Mouse (Mus musculus): ENCODE data around the gene Pmpca. TPM values are rescaled to one million over a fixed set of nuclear protein-coding genes. Genes with fewer than 3 reads are reported as not detected.
A peak's percentile ranks its signal among the peaks of the same experiment; 100 is the strongest.

The Pmpca gene
- polyA plus RNA-seq, 1 experiment from 2014 or later = 41.3 TPM

DNA sequence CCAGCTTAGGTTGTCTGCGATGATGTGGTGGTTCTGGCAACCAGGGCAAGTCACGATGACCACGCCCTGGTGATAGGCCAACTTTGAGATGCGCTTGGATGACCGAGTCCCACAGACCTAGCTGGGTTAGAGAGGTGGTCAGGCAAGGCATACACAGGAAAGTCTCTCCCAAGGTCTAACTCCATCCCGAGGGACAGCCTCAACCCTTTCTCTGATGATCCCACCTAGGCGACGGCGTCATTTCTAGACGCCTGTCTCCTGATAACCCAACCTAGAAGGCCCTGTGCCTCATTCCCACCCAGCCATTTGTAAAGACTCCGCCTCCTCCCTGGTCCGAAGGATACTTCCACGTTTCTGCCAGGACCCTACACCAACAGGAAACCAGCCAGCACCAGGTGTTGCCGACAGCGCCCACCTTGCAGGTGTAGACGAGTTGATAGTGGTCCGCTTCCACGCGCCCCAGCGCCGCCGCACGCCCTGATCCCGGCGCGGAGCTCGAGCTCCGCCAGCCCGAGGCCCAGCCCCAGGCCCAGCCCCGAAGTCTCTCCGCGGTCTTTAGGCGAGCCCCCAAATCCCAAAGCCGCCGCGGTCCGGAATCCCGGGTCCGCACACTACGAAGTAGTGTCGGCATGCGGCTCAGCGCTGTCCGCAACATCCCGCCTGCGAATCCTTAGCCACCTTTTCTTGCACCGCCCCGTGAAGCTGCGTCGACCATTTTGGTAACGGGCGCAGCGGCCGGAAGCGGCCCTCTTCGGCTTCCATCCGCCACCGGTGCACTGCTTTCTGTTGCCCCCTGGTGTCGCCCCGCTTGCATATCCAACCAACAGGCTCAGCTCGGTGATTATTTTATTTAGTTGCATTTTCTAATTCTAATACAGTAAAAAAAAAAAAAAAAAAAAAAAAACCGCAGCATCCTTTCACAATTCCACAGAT lies 37.5 kb upstream of the Pmpca start, which contains the start of gene Dnlz:
Dnlz (minus strand) TSS at position 753 of the 933 bp plus-strand sequence.
- DNase-seq = peak; percentile 93
- WGBS (ENCODE audit: insufficient replicate concordance) = 1% methylated on average over 62 of the region's 62 CpGs

DNA sequence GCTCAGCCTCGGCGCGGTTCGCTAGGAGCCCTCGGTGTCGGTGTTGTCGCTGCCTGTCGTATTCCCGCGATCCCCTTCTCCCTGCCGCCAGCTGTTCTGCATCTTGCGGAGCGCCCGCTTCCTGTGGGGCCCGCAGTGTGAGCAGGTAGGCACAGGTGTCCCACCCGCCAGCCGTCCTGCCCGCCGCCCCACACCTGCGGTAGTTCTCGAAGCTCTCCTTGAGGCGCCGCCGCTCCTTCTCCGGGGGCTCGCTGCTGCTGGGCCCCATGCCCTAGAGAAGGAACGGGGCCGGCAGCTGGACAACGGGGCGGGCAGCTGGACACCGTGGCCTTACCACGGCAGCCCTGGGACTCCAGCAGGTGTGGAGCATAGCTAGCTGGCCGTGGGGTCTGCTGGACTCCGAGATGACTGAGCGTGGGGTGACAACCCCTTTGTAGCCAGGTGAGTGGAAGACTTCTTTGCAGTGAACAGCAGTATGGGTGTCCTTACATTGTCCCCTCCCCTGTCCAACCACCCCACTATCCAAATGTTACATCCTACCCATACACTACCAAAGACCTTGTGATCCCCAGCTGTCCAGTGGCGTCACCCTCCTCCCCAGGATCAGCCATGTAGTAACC lies 36.7 kb upstream of the Pmpca start:
- Histone ChIP-seq H3K27ac (ENCODE audit: low read depth) (peak overlapping the region; percentile 85; the same call in 1 of the 2 replicates), H3K36me3 (replicated peaks; ENCODE audit: insufficient read depth, low read length) (peaks cover 4% of the 10 kb centered on the region), H3K4me1 (ENCODE audit: insufficient read depth) (peaks cover 16% of the 10 kb centered on the region), H3K9ac (replicated peaks) (peak overlapping the region; percentile 92), H3K27me3 (ENCODE audit: insufficient read depth, low read length) (no peaks in the 10 kb centered on the region), H3K9me3 (ENCODE audit: low read length) (no peaks in the 10 kb centered on the region), H3K4me2 (ENCODE audit: low read depth, low read length) (peak overlapping the region; percentile 97), H3K4me3 (ENCODE audit: low read depth, low read length) (peak overlapping the region; percentile 78)
- no peak for DNase-seq
- TF ChIP-seq EP300 (IDR thresholded peaks at IDR 0.05; ENCODE audit: low read depth) = no peak
- no peak for TF ChIP-seq CTCF (IDR thresholded peaks at IDR 0.05; ENCODE audit: low read depth)
- 5% methylated on average over 36 of the region's 36 CpGs for WGBS (ENCODE audit: insufficient replicate concordance)
- peak; percentile 41 for ATAC-seq

More for the DNA sequence above, 37.5 kb upstream of the Pmpca start, which contains the start of gene Dnlz:
- Histone ChIP-seq H3K4me1 (ENCODE audit: insufficient read depth) (peaks cover 16% of the 10 kb centered on the region), H3K4me2 (ENCODE audit: low read depth, low read length) (peak within 1 kb of the TSS; percentile 97), H3K9me3 (ENCODE audit: low read length) (no peaks in the 10 kb centered on the region), H3K9ac (replicated peaks) (peak within 1 kb of the TSS; percentile 92), H3K36me3 (replicated peaks; ENCODE audit: insufficient read depth, low read length) (peaks cover 4% of the 10 kb centered on the region), H3K27ac (ENCODE audit: low read depth) (peak within 1 kb of the TSS; percentile 85), H3K27me3 (ENCODE audit: insufficient read depth, low read length) (no peaks in the 10 kb centered on the region), H3K4me3 (ENCODE audit: low read depth, low read length) (peak within 1 kb of the TSS; percentile 78)
- peak; percentile 90 for ATAC-seq
- peak; percentile 82 for TF ChIP-seq CTCF (IDR thresholded peaks at IDR 0.05; ENCODE audit: low read depth)
- TF ChIP-seq EP300 (IDR thresholded peaks at IDR 0.05; ENCODE audit: low read depth) = no peak; the same call in 1 of the 2 replicates

DNA sequence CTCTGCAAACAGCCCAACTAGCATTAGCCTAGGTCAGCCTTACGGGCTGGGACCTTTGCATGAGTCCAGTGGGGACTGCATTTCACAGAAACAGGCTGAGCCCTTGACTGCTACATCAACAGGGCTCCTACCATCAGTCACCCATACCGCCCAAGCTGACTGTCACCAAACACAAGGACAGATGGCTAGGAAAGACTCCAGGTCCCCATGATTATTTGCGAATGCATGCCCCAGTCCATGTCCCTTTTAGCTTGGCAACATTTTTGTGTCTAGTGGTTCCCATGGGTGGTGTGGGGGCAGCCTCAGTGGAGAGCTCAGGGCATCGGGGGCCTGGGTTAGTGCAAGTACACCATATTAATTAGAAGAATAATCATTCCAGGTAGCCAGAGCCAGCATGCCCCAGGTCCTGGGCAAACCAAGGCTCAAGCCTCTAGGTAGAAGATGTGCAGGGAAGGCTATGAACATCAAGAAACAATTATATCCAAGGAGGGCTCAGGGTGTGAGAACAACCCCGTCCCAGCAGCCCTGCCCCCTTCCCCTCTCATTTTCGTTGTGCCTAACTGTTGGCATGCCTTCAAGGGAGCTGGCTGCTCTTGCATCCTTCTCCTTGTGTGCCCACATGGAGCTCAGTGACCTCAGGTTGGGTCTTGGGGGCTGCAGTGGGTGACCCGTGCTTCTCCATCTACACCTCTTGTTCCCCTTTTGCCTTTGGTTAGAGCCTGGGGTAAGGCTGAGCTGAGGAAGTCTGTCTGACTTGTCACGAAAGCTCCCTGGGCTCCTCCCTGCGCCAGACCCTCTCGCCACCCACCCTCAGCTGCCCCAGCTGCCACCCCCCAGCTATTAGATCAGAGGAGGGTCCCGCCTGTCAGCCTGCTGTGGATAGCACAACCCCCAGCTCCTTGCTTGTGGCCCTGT lies 35.8 kb upstream of the Pmpca start:
- Histone ChIP-seq H3K27me3 (ENCODE audit: insufficient read depth, low read length) (no peaks in the 10 kb centered on the region), H3K9ac (replicated peaks) (no peak overlapping the region), H3K27ac (ENCODE audit: low read depth) (no peak overlapping the region), H3K4me1 (ENCODE audit: insufficient read depth) (peaks cover 16% of the 10 kb centered on the region), H3K4me3 (ENCODE audit: low read depth, low read length) (peak overlapping the region; percentile 78; the same call in 1 of the 2 replicates), H3K4me2 (ENCODE audit: low read depth, low read length) (peak overlapping the region; percentile 97), H3K36me3 (replicated peaks; ENCODE audit: insufficient read depth, low read length) (peaks cover 4% of the 10 kb centered on the region), H3K9me3 (ENCODE audit: low read length) (no peaks in the 10 kb centered on the region)
- WGBS (ENCODE audit: insufficient replicate concordance) = 77% methylated on average over 11 of the region's 11 CpGs
- TF ChIP-seq EP300 (IDR thresholded peaks at IDR 0.05; ENCODE audit: low read depth) (no peak), CTCF (IDR thresholded peaks at IDR 0.05; ENCODE audit: low read depth) (no peak)
- ATAC-seq (no peak), DNase-seq (no peak)

DNA sequence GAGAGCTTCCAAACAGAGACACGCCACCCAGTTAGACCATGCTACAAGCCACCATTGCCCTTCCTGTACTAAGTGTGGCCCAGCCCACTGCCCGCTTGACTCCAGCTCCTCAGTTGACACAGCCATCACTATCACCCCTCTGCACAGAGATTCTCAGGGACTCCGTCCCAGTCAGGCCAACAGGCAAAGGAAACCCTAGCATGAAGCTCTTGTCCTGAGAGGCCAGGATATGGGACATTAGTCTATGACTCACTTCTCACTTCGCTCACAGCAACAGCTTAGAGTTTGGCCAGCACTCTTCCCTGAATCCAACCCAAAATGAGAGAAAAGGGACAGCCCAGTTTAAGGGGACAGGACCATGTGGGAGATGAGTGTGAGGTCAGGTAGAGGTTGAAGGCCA lies 34.7 kb upstream of the Pmpca start:
- TF ChIP-seq EP300 (IDR thresholded peaks at IDR 0.05; ENCODE audit: low read depth) = no peak
- TF ChIP-seq CTCF (IDR thresholded peaks at IDR 0.05; ENCODE audit: low read depth) = no peak

DNA sequence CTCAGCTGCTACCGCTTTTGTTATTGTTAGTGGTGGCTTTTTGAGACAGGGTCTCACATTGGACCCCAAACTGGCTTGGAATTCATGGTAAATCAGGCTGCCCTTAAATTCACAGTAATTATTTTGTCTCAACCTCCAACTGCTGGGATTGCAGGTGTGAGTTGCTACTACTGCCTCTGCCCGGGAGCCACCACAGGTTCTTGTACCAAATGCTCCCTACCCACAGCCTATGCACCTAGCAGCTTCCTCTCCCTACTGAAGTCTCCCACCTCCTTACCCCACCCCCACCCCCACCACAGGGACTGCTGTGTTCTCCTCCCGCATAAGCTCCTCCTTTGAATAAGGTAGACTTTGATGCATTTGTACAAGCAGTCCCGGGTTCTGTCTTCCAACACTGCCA lies 32.9 kb upstream of the Pmpca start:
- Histone ChIP-seq H3K4me3 (ENCODE audit: low read depth, low read length) (no peak overlapping the region), H3K36me3 (replicated peaks; ENCODE audit: insufficient read depth, low read length) (peaks cover 4% of the 10 kb centered on the region), H3K9me3 (ENCODE audit: low read length) (no peaks in the 10 kb centered on the region), H3K27me3 (ENCODE audit: insufficient read depth, low read length) (no peaks in the 10 kb centered on the region), H3K27ac (ENCODE audit: low read depth) (no peak overlapping the region), H3K4me1 (ENCODE audit: insufficient read depth) (peaks cover 9% of the 10 kb centered on the region), H3K4me2 (ENCODE audit: low read depth, low read length) (no peak overlapping the region), H3K9ac (replicated peaks) (no peak overlapping the region)
- no peak for ATAC-seq
- DNase-seq = no peak
- WGBS (ENCODE audit: insufficient replicate concordance) = 78% methylated on average over 4 of the region's 4 CpGs
- TF ChIP-seq CTCF (IDR thresholded peaks at IDR 0.05; ENCODE audit: low read depth) (no peak), EP300 (IDR thresholded peaks at IDR 0.05; ENCODE audit: low read depth) (no peak)

More for the DNA sequence above, 34.7 kb upstream of the Pmpca start:
- no peak overlapping the region for H3K9ac ChIP-seq (replicated peaks)
- no peak overlapping the region for H3K27ac ChIP-seq (ENCODE audit: low read depth)
- ATAC-seq (no peak), DNase-seq (no peak)
- H3K27me3 ChIP-seq (ENCODE audit: insufficient read depth, low read length) = no peaks in the 10 kb centered on the region
- no peaks in the 10 kb centered on the region for H3K9me3 ChIP-seq (ENCODE audit: low read length)
- H3K4me1 ChIP-seq (ENCODE audit: insufficient read depth) = peaks cover 16% of the 10 kb centered on the region
- no peak overlapping the region for H3K4me3 ChIP-seq (ENCODE audit: low read depth, low read length)
- no peak overlapping the region for H3K4me2 ChIP-seq (ENCODE audit: low read depth, low read length)
- H3K36me3 ChIP-seq (replicated peaks; ENCODE audit: insufficient read depth, low read length) = peaks cover 4% of the 10 kb centered on the region
- 81% methylated on average over 4 of the region's 4 CpGs for WGBS (ENCODE audit: insufficient replicate concordance)
